Mouse (Mus musculus) G1E (cell line): ENCODE results near the gene Tshz2. TPM values are rescaled to one million over a fixed set of nuclear protein-coding genes. Genes with fewer than 3 reads are reported as not detected.

Source experiments
- ATAC-seq: 2 replicates; pipeline ENCODE4 v1.8.0; 2016; ENCODE audit warnings: mild to moderate bottlenecking; ENCODE audit not compliant: insufficient number of reproducible peaks, poor library complexity, low FRiP score, severe bottlenecking; ENCODE audit errors: extremely low read depth
- DNase-seq: peaks from one replicate; pipeline ENCODE4 v3.0.0; 2012; ENCODE audit warnings: low spot score
- H3K27me3 ChIP-seq: 2 replicates; pipeline ENCODE4 v1.6.1; 2012; ENCODE audit warnings: mild to moderate bottlenecking, low read length, inconsistent platforms; ENCODE audit not compliant: insufficient read depth
- H3K36me3 ChIP-seq: replicated peaks from 2 replicates; pipeline ENCODE3; 2012; ENCODE audit warnings: mild to moderate bottlenecking, inconsistent platforms
- H3K4me1 ChIP-seq: 2 replicates; pipeline ENCODE4 v1.6.1; 2012; ENCODE audit warnings: low read depth, low read length, inconsistent platforms, mixed read lengths; ENCODE audit not compliant: insufficient read depth
- H3K4me3 ChIP-seq: 2 replicates; pipeline ENCODE4 v1.5.1; 2012; ENCODE audit warnings: low read depth, mild to moderate bottlenecking, inconsistent platforms, low read length, moderate library complexity, mixed read lengths
- H3K9me3 ChIP-seq: replicated peaks from 2 replicates; pipeline ENCODE4 v1.6.1; 2012; ENCODE audit warnings: inconsistent platforms
- CTCF ChIP-seq: IDR thresholded peaks from 2 replicates; pipeline ENCODE4 v1.5.1; 2012; ENCODE audit warnings: low read depth, low read length, inconsistent platforms, mixed read lengths
- GATA1 ChIP-seq: IDR thresholded peaks from 2 replicates; pipeline ENCODE4 v1.6.1; 2012; ENCODE audit warnings: borderline replicate concordance, low read length, inconsistent platforms, mixed read lengths
- GATA2 ChIP-seq: IDR thresholded peaks from 2 replicates; pipeline ENCODE4 v1.6.1; 2012; ENCODE audit warnings: low read depth, low read length, inconsistent platforms, borderline replicate concordance
- POLR2AphosphoS5 ChIP-seq: IDR thresholded peaks from 2 replicates; pipeline ENCODE4 v1.6.1; 2012; ENCODE audit warnings: low read depth, low read length, inconsistent platforms; ENCODE audit not compliant: insufficient replicate concordance
- TAL1 ChIP-seq: conservative IDR thresholded peaks from 2 replicates; pipeline ENCODE4 v1.6.1; 2012; ENCODE audit warnings: low read depth, low read length, inconsistent platforms, mixed read lengths
- polyA plus RNA-seq: library from polyadenylated mRNA; stranded (reverse); fragments of >175 nt; gene quantifications from 2 replicates; pipeline ENCODE4 v1.2.3, GENCODE M21; 2012
- total RNA-seq, 2 experiments: library from RNA; stranded (forward) in 1 of 2; stranded (reverse) in 1 of 2; fragments of 200-1000 nt in 1 of 2; fragments of >200 nt in 1 of 2; fragmentation: Nextera tagmentation in 1 of 2; gene quantifications; 2 replicates each; pipeline ENCODE4 v1.2.3; 2014 to 2017

The Tshz2 gene
- total and polyA plus RNA-seq, 3 experiments: 0.16 TPM; not detected in 2

GRCm38 (mm10) chr2:169730551-169730996 is 97.8 kb downstream of the Tshz2 start:
- no peak overlapping the region for H3K4me3 ChIP-seq
- H3K36me3 ChIP-seq: no peaks in the 10 kb centered on the region
- no peaks in the 10 kb centered on the region for H3K27me3 ChIP-seq
- peaks cover 88% of the 10 kb centered on the region for H3K9me3 ChIP-seq
- TF ChIP-seq TAL1 (no peak), GATA1 (no peak), CTCF (no peak), GATA2 (no peak), POLR2AphosphoS5 (no peak)
- no peak for DNase-seq
- no peaks in the 10 kb centered on the region for H3K4me1 ChIP-seq
- no peak for ATAC-seq

GRCm38 (mm10) chr2:169734053-169734452 is 101.2 kb downstream of the Tshz2 start:
- Histone ChIP-seq H3K9me3 (peaks cover 91% of the 10 kb centered on the region), H3K4me3 (no peak overlapping the region), H3K36me3 (no peaks in the 10 kb centered on the region), H3K4me1 (no peaks in the 10 kb centered on the region), H3K27me3 (no peaks in the 10 kb centered on the region)
- ATAC-seq (no peak), DNase-seq (no peak)
- TF ChIP-seq TAL1 (no peak), CTCF (no peak), POLR2AphosphoS5 (no peak), GATA1 (no peak), GATA2 (no peak)

GRCm38 (mm10) chr2:169735475-169736406 is 102.9 kb downstream of the Tshz2 start:
- TF ChIP-seq GATA1: no peak
- TF ChIP-seq POLR2AphosphoS5: no peak
- no peak for TF ChIP-seq GATA2
- TF ChIP-seq CTCF: no peak
- no peak for TF ChIP-seq TAL1
- no peaks in the 10 kb centered on the region for H3K27me3 ChIP-seq
- no peak for ATAC-seq

DNA sequence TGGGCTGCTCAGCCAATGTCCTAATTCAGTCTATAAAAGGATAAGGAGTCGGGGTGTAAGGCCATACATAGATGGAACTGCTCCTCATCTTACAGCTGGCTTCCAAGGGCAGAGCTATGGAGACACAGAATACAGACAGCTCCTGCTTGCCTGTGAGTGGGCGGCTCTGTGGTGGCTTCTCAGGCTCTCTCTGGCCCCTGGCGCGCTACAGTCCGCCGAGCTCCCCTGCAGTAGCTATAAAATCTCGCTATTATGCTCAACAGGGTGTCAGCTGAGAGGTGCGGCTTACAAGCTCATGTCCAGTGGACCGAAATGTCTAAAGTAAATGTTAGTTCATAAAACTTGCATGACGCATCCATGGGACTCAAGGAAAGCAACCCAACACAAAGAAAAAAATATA is 108.2 kb downstream of the Tshz2 start:
- ATAC-seq (no peak), DNase-seq (no peak)
- Histone ChIP-seq H3K9me3 (peaks cover 81% of the 10 kb centered on the region), H3K27me3 (no peaks in the 10 kb centered on the region), H3K4me1 (no peaks in the 10 kb centered on the region), H3K4me3 (no peak overlapping the region), H3K36me3 (no peaks in the 10 kb centered on the region)
- no peak for TF ChIP-seq TAL1
- TF ChIP-seq GATA2: no peak
- TF ChIP-seq POLR2AphosphoS5: no peak
- TF ChIP-seq CTCF: no peak
- no peak for TF ChIP-seq GATA1

More at GRCm38 (mm10) chr2:169735475-169736406, 102.9 kb downstream of the Tshz2 start:
- DNase-seq: no peak
- H3K4me1 ChIP-seq: no peaks in the 10 kb centered on the region
- H3K9me3 ChIP-seq: peaks cover 91% of the 10 kb centered on the region
- H3K36me3 ChIP-seq: no peaks in the 10 kb centered on the region
- H3K4me3 ChIP-seq: no peak overlapping the region

- H3K27me3 ChIP-seq: no peaks in the 10 kb centered on the region
- TF ChIP-seq GATA2: no peak
- TF ChIP-seq GATA1: no peak
- TF ChIP-seq TAL1: no peak
- no peak for TF ChIP-seq CTCF
- TF ChIP-seq POLR2AphosphoS5: no peak
- H3K36me3 ChIP-seq: no peaks in the 10 kb centered on the region
- no peaks in the 10 kb centered on the region for H3K4me1 ChIP-seq
- no peak for ATAC-seq
- H3K9me3 ChIP-seq: peaks cover 80% of the 10 kb centered on the region
- no peak overlapping the region for H3K4me3 ChIP-seq
- no peak for DNase-seq
These were observed 110.0 kb downstream of the Tshz2 start for GRCm38 (mm10) chr2:169742791-169743190.

DNA sequence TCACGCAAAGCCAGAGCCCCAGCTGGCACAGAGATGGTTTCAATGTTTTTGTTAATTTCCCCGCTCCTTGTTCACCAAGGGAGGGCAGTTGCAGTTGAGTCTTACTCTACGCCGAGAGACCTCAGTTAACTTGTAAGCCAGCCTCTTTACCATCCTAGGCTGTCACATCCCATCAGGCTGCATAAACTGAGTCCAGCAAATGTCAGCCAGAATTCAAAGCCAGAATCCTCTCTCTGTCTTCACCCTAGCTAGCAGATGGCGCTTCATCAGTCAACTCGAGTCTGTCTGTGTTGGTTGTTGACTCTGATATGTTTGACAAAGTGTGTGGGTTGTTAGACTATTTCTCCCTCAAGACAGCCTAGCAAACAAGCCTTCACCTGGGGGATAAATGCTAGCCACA is 110.5 kb downstream of the Tshz2 start:
- TF ChIP-seq CTCF (no peak), TAL1 (no peak)
- Histone ChIP-seq H3K36me3 (no peaks in the 10 kb centered on the region), H3K4me3 (no peak overlapping the region), H3K4me1 (no peaks in the 10 kb centered on the region), H3K9me3 (peaks cover 78% of the 10 kb centered on the region), H3K27me3 (no peaks in the 10 kb centered on the region)
- ATAC-seq: no peak
- no peak for DNase-seq
